Mouse (Mus musculus) limb, embryonic 14.5 days (tissue): ENCODE data around the gene Kat6b. TPM values are rescaled to one million over a fixed set of nuclear protein-coding genes. Genes with fewer than 3 reads are reported as not detected.
"Not testable (repeated sequence)": the region's sequence is repeated elsewhere in the genome, so short reads cannot be mapped to it uniquely, and the experiment has no call there.

Source experiments
- ATAC-seq: fragments of 200-750 bp; cut with Nextera tagmentation; 2 replicates; pipeline ENCODE4 v1.8.0; 2017; ENCODE audit warnings: low read depth, moderate number of reproducible peaks, moderate TSS enrichment; ENCODE audit not compliant: low FRiP score
- DNase-seq: peaks from one replicate; pipeline ENCODE4 v3.0.0-alpha.2; 2015; ENCODE audit warnings: low spot score
- H3K27ac ChIP-seq: fragments of 300-500 bp; sonication (generic); replicated peaks from 2 replicates; pipeline ENCODE4 v1.5.1; 2014; ENCODE audit warnings: low read depth, mild to moderate bottlenecking, low read length, moderate library complexity, mixed read lengths
- H3K27me3 ChIP-seq: fragments of 300-500 bp; sonication (generic); 2 replicates; pipeline ENCODE4 v1.6.1; 2014; ENCODE audit warnings: low read length, mixed read lengths; ENCODE audit not compliant: control insufficient read depth, insufficient read depth
- H3K36me3 ChIP-seq: fragments of 300-500 bp; sonication (generic); 2 replicates; pipeline ENCODE4 v1.6.1; 2014; ENCODE audit warnings: mild to moderate bottlenecking, low read length, moderate library complexity, mixed read lengths; ENCODE audit not compliant: control insufficient read depth, insufficient read depth
- H3K4me1 ChIP-seq: fragments of 300-500 bp; sonication (generic); 2 replicates; pipeline ENCODE4 v1.6.1; 2014; ENCODE audit warnings: antibody characterized with exemption, low read length, mixed read lengths; ENCODE audit not compliant: control insufficient read depth, insufficient read depth
- H3K4me2 ChIP-seq: fragments of 300-500 bp; sonication (generic); replicated peaks from 2 replicates; pipeline ENCODE4 v1.6.1; 2014; ENCODE audit warnings: low read depth, mild to moderate bottlenecking, low read length, moderate library complexity; ENCODE audit not compliant: severe bottlenecking
- H3K4me3 ChIP-seq: fragments of 300-500 bp; sonication (generic); replicated peaks from 2 replicates; pipeline ENCODE4 v1.5.1; 2014; ENCODE audit warnings: low read length
- H3K9ac ChIP-seq: fragments of 300-500 bp; sonication (generic); 2 replicates; pipeline ENCODE4 v1.6.1; 2014; ENCODE audit warnings: mild to moderate bottlenecking, low read depth, low read length, moderate library complexity; ENCODE audit not compliant: severe bottlenecking
- H3K9me3 ChIP-seq: fragments of 300-500 bp; sonication (generic); 2 replicates; pipeline ENCODE4 v1.6.1; 2016; ENCODE audit warnings: low read length; ENCODE audit not compliant: control insufficient read depth
- POLR2A ChIP-seq: fragments of 200-500 bp; IDR thresholded peaks from 2 replicates; pipeline ENCODE4 v1.8.0; 2012; ENCODE audit warnings: inconsistent platforms, mild to moderate bottlenecking, moderate library complexity, borderline replicate concordance; ENCODE audit not compliant: insufficient read depth, insufficient read length; ENCODE audit errors: extremely low read depth
- WGBS: fragments of 180-500 bp; shearing (Covaris S2); extraction: QIAGEN DNeasy Blood & Tissue Kit; methylation state at CpG from one replicate; pipeline ENCODE4 v1.1.7; 2014; 5-methylcytosine and 5-hydroxymethylcytosine counted together
- polyA plus RNA-seq, 2 experiments: library from polyadenylated mRNA; depleted of rRNA in 1 of 2; stranded (reverse) in 1 of 2; unstranded in 1 of 2; fragments of >200 nt; fragmentation: Nextera tagmentation in 1 of 2; extraction: Ambion mirVana in 1 of 2; gene quantifications; 2 replicates each; pipeline versions ENCODE4 v1.2.1 to v1.2.3; 2012 to 2014

The Kat6b gene
- polyA plus RNA-seq, 2 experiments, result 26.0 to 35.5 TPM

DNA sequence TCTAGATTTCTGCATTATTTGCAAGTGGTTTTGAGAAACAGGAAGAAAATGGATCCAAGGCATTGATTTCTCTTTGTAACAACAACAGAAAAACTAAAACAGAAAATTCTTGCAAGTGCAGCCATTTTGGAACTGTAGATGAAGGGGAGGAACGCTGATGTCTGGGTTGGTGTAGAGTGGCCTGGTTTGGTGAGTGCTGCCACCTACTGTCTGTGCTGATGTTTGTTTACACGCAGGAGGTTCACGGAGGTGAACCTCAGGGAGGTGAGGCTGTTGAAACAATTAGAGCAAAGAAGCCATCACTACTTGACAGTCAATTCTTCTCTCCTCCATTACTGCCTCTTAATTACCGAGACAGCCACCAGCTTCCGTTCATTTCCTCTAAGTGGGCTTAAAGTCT lies 178.4 kb downstream of the Kat6b start:
- Histone ChIP-seq H3K4me2 (no peak overlapping the region), H3K4me1 (peaks cover 13% of the 10 kb centered on the region), H3K4me3 (no peak overlapping the region), H3K36me3 (peaks cover 44% of the 10 kb centered on the region), H3K9me3 (no peaks in the 10 kb centered on the region), H3K9ac (no peak overlapping the region), H3K27me3 (no peaks in the 10 kb centered on the region), H3K27ac (no peak overlapping the region)
- peak; percentile 83 for ATAC-seq
- TF ChIP-seq POLR2A, result no peak
- peak; percentile 82 for DNase-seq
- WGBS, result 16% methylated on average over 5 of the region's 5 CpGs

DNA sequence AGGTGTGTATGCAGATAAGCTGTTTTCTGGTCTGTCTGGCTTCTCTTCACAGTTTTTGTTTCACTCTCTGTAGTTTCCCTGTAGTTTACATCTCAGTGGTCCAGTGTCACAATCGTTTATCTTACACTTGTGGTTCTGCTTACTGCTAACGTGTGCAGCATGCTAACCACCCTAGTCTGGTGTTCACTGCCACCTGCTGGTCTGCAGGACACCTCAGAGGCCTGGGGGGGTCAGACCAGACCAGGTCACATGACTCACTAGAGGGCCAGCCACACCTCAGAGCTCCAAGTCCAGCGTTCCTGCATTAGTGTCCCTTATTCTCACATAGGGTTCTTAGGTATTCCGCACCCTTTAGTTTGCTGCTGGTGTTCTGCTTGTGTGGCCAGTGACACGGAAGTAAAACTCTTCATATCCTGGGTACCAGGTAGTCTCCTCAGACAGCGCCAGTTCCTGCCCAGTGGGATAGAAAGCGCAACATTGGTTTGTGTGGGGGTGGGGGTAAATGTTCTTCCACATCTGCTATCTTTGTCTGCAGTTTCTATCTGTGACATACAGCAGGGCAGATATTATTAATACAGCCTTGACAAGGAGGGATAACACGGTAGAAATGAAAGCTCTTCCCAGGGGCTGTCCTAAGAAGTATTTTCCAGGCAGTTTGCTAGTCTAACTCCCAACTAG lies 181.4 kb downstream of the Kat6b start:
- Histone ChIP-seq H3K9me3 (no peaks in the 10 kb centered on the region), H3K27ac (no peak overlapping the region), H3K9ac (no peak overlapping the region), H3K27me3 (no peaks in the 10 kb centered on the region), H3K4me3 (no peak overlapping the region), H3K36me3 (peaks cover 64% of the 10 kb centered on the region), H3K4me2 (no peak overlapping the region), H3K4me1 (peaks cover 13% of the 10 kb centered on the region)
- 80% methylated on average over 8 of the region's 8 CpGs for WGBS
- TF ChIP-seq POLR2A, result no peak
- no peak for DNase-seq
- ATAC-seq, result no peak

DNA sequence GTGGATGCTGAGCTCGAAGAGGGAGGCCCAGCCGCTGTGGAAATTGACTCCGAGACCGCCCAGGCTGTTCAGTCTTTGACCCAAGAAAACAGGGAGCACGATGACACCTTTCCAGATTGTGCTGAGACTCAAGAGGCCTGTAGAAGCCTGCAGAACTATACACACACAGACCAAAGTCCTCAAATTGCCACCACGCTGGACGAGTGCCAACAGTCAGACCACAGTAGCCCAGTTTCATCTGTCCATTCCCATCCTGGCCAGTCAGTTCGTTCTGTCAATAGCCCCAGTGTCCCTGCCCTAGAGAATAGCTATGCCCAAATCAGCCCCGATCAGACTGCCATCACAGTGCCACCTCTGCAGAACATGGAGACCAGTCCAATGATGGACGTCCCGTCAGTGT lies 188.0 kb downstream of the Kat6b start:
- WGBS, result 85% methylated on average over 11 of the region's 11 CpGs

DNA sequence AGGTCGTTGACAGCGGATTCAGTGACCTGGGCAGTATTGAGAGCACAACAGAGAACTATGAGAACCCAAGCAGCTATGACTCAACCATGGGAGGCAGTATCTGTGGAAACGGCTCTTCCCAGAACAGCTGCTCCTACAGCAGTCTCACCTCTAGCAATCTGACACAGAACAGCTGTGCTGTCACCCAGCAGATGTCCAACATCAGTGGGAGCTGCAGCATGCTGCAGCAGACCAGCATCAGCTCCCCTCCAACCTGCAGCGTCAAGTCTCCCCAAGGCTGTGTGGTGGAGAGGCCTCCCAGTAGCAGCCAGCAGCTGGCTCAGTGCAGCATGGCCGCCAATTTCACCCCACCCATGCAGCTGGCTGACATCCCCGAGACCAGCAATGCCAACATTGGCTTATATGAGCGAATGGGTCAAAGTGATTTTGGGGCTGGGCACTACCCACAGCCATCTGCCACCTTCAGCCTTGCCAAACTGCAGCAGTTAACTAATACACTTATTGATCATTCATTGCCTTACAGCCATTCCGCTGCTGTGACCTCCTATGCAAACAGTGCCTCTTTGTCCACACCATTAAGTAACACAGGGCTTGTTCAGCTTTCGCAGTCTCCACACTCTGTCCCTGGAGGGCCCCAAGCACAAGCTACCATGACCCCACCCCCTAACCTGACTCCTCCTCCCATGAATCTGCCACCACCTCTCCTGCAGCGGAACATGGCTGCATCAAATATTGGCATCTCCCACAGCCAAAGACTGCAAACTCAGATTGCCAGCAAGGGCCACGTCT lies 188.6 kb downstream of the Kat6b start:
- no peak for DNase-seq
- no peak overlapping the region for H3K27ac ChIP-seq
- 79% methylated on average over 11 of the region's 11 CpGs for WGBS

More for the DNA sequence above, 188.0 kb downstream of the Kat6b start:
- DNase-seq (no peak), ATAC-seq (no peak)
- Histone ChIP-seq H3K4me1 (peaks cover 20% of the 10 kb centered on the region), H3K4me3 (no peak overlapping the region), H3K9ac (no peak overlapping the region), H3K27me3 (no peaks in the 10 kb centered on the region), H3K9me3 (no peaks in the 10 kb centered on the region), H3K4me2 (no peak overlapping the region), H3K27ac (no peak overlapping the region), H3K36me3 (peaks cover 64% of the 10 kb centered on the region)
- no peak for TF ChIP-seq POLR2A

DNA sequence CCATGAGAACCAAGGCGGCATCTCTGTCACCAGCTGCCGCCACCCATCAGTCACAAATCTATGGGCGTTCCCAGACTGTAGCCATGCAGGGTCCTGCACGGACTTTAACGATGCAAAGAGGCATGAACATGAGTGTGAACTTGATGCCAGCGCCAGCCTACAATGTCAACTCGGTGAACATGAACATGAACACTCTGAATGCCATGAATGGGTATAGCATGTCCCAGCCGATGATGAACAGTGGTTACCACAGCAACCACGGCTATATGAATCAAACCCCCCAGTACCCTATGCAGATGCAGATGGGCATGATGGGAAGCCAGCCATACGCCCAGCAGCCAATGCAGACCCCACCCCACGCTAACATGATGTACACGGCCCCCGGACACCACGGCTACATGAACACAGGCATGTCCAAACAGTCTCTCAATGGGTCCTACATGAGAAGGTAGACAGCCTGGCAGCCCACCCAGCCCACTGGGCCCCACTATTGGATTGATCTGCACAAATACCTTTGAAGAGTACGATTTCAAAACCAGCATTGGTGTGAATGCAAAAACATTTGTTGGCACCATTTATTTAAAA lies 189.3 kb downstream of the Kat6b start:
- not testable (repeated sequence) for DNase-seq, H3K4me2 ChIP-seq, H3K9me3 ChIP-seq, H3K27ac ChIP-seq, H3K4me3 ChIP-seq, H3K27me3 ChIP-seq, H3K9ac ChIP-seq
- 91% methylated on average over 15 of the region's 15 CpGs for WGBS
- Histone ChIP-seq H3K4me1 (peaks cover 24% of the 10 kb centered on the region), H3K36me3 (peaks cover 51% of the 10 kb centered on the region)
- ATAC-seq, result 0 out of 2 replicates have a peak, but pooled peaks have one; percentile 1

More for the DNA sequence above, 188.6 kb downstream of the Kat6b start:
- no peak for TF ChIP-seq POLR2A
- no peaks in the 10 kb centered on the region for H3K9me3 ChIP-seq
- no peak overlapping the region for H3K9ac ChIP-seq
- H3K4me2 ChIP-seq, result no peak overlapping the region
- no peaks in the 10 kb centered on the region for H3K27me3 ChIP-seq
- peak; percentile 48; the same call in 1 of the 2 replicates for ATAC-seq
- H3K4me1 ChIP-seq, result peaks cover 20% of the 10 kb centered on the region
- H3K36me3 ChIP-seq, result peaks cover 57% of the 10 kb centered on the region
- H3K4me3 ChIP-seq, result no peak overlapping the region
